Mouse (Mus musculus) limb, embryonic 14.5 days (tissue): ENCODE measurements around the gene Lpar2. TPM values are rescaled to one million over a fixed set of nuclear protein-coding genes. Genes with fewer than 3 reads are reported as not detected.

Experiments
- ATAC-seq: fragments of 200-750 bp; cut with Nextera tagmentation; 2 replicates; pipeline ENCODE4 v1.8.0; 2017; ENCODE audit warnings: low read depth, moderate number of reproducible peaks, moderate TSS enrichment; ENCODE audit not compliant: low FRiP score
- DNase-seq: peaks from one replicate; pipeline ENCODE4 v3.0.0-alpha.2; 2015; ENCODE audit warnings: low spot score
- H3K27ac ChIP-seq: fragments of 300-500 bp; sonication (generic); replicated peaks from 2 replicates; pipeline ENCODE4 v1.5.1; 2014; ENCODE audit warnings: low read depth, mild to moderate bottlenecking, low read length, moderate library complexity, mixed read lengths
- H3K27me3 ChIP-seq: fragments of 300-500 bp; sonication (generic); 2 replicates; pipeline ENCODE4 v1.6.1; 2014; ENCODE audit warnings: low read length, mixed read lengths; ENCODE audit not compliant: control insufficient read depth, insufficient read depth
- H3K36me3 ChIP-seq: fragments of 300-500 bp; sonication (generic); 2 replicates; pipeline ENCODE4 v1.6.1; 2014; ENCODE audit warnings: mild to moderate bottlenecking, low read length, moderate library complexity, mixed read lengths; ENCODE audit not compliant: control insufficient read depth, insufficient read depth
- H3K4me1 ChIP-seq: fragments of 300-500 bp; sonication (generic); 2 replicates; pipeline ENCODE4 v1.6.1; 2014; ENCODE audit warnings: antibody characterized with exemption, low read length, mixed read lengths; ENCODE audit not compliant: control insufficient read depth, insufficient read depth
- H3K4me2 ChIP-seq: fragments of 300-500 bp; sonication (generic); replicated peaks from 2 replicates; pipeline ENCODE4 v1.6.1; 2014; ENCODE audit warnings: low read depth, mild to moderate bottlenecking, low read length, moderate library complexity; ENCODE audit not compliant: severe bottlenecking
- H3K4me3 ChIP-seq: fragments of 300-500 bp; sonication (generic); replicated peaks from 2 replicates; pipeline ENCODE4 v1.5.1; 2014; ENCODE audit warnings: low read length
- H3K9ac ChIP-seq: fragments of 300-500 bp; sonication (generic); 2 replicates; pipeline ENCODE4 v1.6.1; 2014; ENCODE audit warnings: mild to moderate bottlenecking, low read depth, low read length, moderate library complexity; ENCODE audit not compliant: severe bottlenecking
- H3K9me3 ChIP-seq: fragments of 300-500 bp; sonication (generic); 2 replicates; pipeline ENCODE4 v1.6.1; 2016; ENCODE audit warnings: low read length; ENCODE audit not compliant: control insufficient read depth
- POLR2A ChIP-seq: fragments of 200-500 bp; IDR thresholded peaks from 2 replicates; pipeline ENCODE4 v1.8.0; 2012; ENCODE audit warnings: inconsistent platforms, mild to moderate bottlenecking, moderate library complexity, borderline replicate concordance; ENCODE audit not compliant: insufficient read depth, insufficient read length; ENCODE audit errors: extremely low read depth
- WGBS: fragments of 180-500 bp; shearing (Covaris S2); extraction: QIAGEN DNeasy Blood & Tissue Kit; methylation state at CpG from one replicate; pipeline ENCODE4 v1.1.7; 2014; 5-methylcytosine and 5-hydroxymethylcytosine counted together
- polyA plus RNA-seq, 2 experiments: library from polyadenylated mRNA; depleted of rRNA in 1 of 2; stranded (reverse) in 1 of 2; unstranded in 1 of 2; fragments of >200 nt; fragmentation: Nextera tagmentation in 1 of 2; extraction: Ambion mirVana in 1 of 2; gene quantifications; 2 replicates each; pipeline versions ENCODE4 v1.2.1 to v1.2.3; 2012 to 2014

Lpar2 gene
- polyA plus RNA-seq, 2 experiments: 1.5 to 4.1 TPM

DNA sequence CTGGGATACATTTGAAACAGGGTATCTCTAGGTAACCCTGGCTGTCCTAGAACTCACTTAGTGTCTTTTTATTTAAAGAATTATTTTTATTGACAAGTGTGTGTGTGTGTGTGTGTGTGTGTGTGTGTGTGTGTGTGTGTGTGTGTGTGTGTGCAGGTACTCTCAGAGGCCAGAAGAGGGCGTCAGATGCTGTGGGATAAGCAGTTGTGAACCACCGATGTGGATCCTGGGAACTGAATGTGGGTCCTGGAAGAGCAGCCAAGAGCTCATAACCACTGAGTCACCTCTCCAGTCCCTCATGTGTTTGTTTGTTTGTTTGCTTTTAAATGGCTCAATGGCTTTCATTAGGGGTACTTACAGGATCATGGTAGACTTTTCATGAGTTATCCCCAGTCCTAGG is 7.3 kb upstream of the Lpar2 start:
- Histone ChIP-seq H3K27me3 (no peaks in the 10 kb centered on the region), H3K4me3 (no peak overlapping the region), H3K27ac (no peak overlapping the region), H3K36me3 (peaks cover 25% of the 10 kb centered on the region), H3K4me1 (no peaks in the 10 kb centered on the region), H3K9ac (no peak overlapping the region), H3K9me3 (no peaks in the 10 kb centered on the region), H3K4me2 (no peak overlapping the region)
- 100% methylated on average over 2 of the region's 2 CpGs for WGBS
- DNase-seq (no peak), ATAC-seq (no peak)
- TF ChIP-seq POLR2A: no peak

DNA sequence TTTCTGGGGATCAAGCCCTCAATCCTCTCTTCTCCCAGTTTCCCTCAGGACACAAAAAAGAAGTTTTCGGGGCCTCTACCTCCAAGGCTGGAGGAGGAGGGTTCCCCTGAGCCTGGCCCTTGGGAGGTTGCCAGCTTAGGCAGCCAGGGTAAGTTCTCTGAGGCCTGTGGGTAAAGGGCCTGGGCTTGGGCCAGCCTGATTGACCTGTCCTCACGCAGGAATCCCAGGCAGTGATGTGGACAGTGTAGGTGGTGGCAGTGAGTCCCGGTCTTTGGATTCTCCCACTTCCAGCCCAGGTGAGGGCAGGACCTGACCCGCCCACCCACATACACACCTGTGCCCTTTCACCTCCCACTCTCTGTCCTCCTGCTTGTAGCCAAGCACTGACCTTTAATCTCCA is 6.8 kb upstream of the Lpar2 start:
- H3K4me2 ChIP-seq: no peak overlapping the region
- DNase-seq: no peak
- no peak overlapping the region for H3K4me3 ChIP-seq
- 86% methylated on average over 4 of the region's 4 CpGs for WGBS
- no peak for TF ChIP-seq POLR2A
- H3K27me3 ChIP-seq: no peaks in the 10 kb centered on the region
- H3K9ac ChIP-seq: no peak overlapping the region
- no peak for ATAC-seq
- no peak overlapping the region for H3K27ac ChIP-seq
- H3K4me1 ChIP-seq: no peaks in the 10 kb centered on the region
- peaks cover 25% of the 10 kb centered on the region for H3K36me3 ChIP-seq
- no peaks in the 10 kb centered on the region for H3K9me3 ChIP-seq

DNA sequence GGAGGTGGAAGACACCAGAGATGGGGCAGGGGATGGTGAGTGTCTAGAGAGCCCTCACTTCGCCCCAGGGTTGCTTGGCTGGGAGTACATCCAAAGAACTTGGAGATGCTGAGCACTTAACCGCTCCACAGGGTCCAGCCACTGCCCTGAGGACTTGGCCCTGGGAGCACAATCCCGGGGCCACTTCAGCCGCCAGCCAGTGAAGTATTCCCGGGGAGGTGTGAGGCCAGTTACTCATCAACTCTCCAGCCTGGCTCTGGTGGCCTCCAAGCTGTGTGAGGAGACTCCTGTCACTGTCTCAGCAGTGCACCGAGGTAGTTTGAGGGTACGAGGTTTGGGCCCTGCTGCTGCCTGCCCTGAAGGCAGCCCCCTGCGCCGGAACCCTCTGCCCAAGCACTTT is 1.8 kb upstream of the Lpar2 start:
- no peak overlapping the region for H3K27ac ChIP-seq
- H3K4me2 ChIP-seq: no peak overlapping the region
- WGBS: 77% methylated on average over 9 of the region's 9 CpGs
- no peak overlapping the region for H3K4me3 ChIP-seq
- TF ChIP-seq POLR2A: no peak
- H3K27me3 ChIP-seq: no peaks in the 10 kb centered on the region
- ATAC-seq: no peak
- H3K4me1 ChIP-seq: peaks cover 17% of the 10 kb centered on the region
- no peak overlapping the region for H3K9ac ChIP-seq
- H3K9me3 ChIP-seq: no peaks in the 10 kb centered on the region
- H3K36me3 ChIP-seq: peaks cover 19% of the 10 kb centered on the region
- DNase-seq: no peak

GRCm38 (mm10) chr8:69821971-69822385 is 251 bp upstream of the Lpar2 start:
- no peak for TF ChIP-seq POLR2A
- H3K27ac ChIP-seq: no peak overlapping the region
- ATAC-seq (peak; percentile 64), DNase-seq (no peak)
- H3K36me3 ChIP-seq: peaks cover 24% of the 10 kb centered on the region
- under 1% methylated on average over 10 of the region's 22 CpGs for WGBS
- peaks cover 17% of the 10 kb centered on the region for H3K4me1 ChIP-seq
- no peaks in the 10 kb centered on the region for H3K9me3 ChIP-seq
- peak overlapping the region; percentile 70 for H3K4me2 ChIP-seq
- H3K4me3 ChIP-seq: peak overlapping the region; percentile 51
- no peaks in the 10 kb centered on the region for H3K27me3 ChIP-seq
- peak overlapping the region; percentile 71 for H3K9ac ChIP-seq

GRCm38 (mm10) chr8:69826371-69826770 is 4.1 kb downstream of the Lpar2 start:
- 92% methylated on average over 12 of the region's 12 CpGs for WGBS
- no peaks in the 10 kb centered on the region for H3K27me3 ChIP-seq

More at GRCm38 (mm10) chr8:69826371-69826770, 4.1 kb downstream of the Lpar2 start:
- TF ChIP-seq POLR2A: no peak
- no peak for ATAC-seq
- Histone ChIP-seq H3K4me2 (no peak overlapping the region), H3K27ac (no peak overlapping the region), H3K9ac (no peak overlapping the region), H3K36me3 (peaks cover 22% of the 10 kb centered on the region), H3K9me3 (no peaks in the 10 kb centered on the region), H3K4me1 (peaks cover 17% of the 10 kb centered on the region), H3K4me3 (no peak overlapping the region)
- no peak for DNase-seq
